Mouse (Mus musculus) midbrain, embryonic 13.5 days (tissue): ENCODE measurements around the gene Afmid. TPM values are rescaled to one million over a fixed set of nuclear protein-coding genes. Genes with fewer than 3 reads are reported as not detected.

ENCODE experiments used
- ATAC-seq: fragments of 200-750 bp; cut with Nextera tagmentation; 2 replicates; pipeline ENCODE4 v1.8.0; 2017; ENCODE audit warnings: mild to moderate bottlenecking, moderate TSS enrichment, moderate library complexity
- H3K27ac ChIP-seq: fragments of 300-500 bp; sonication (generic); 2 replicates; pipeline ENCODE4 v1.5.1; 2015; ENCODE audit warnings: inconsistent platforms, mild to moderate bottlenecking, moderate library complexity
- H3K27me3 ChIP-seq: fragments of 300-500 bp; sonication (generic); 2 replicates; pipeline ENCODE4 v1.6.1; 2015; ENCODE audit warnings: mild to moderate bottlenecking, inconsistent platforms
- H3K36me3 ChIP-seq: fragments of 300-500 bp; sonication (generic); 2 replicates; pipeline ENCODE4 v1.6.1; 2015; ENCODE audit warnings: mild to moderate bottlenecking, inconsistent platforms
- H3K4me1 ChIP-seq: fragments of 300-500 bp; sonication (generic); replicated peaks from 2 replicates; pipeline ENCODE4 v1.6.1; 2015; ENCODE audit warnings: inconsistent platforms
- H3K4me2 ChIP-seq: fragments of 300-500 bp; sonication (generic); replicated peaks from 2 replicates; pipeline ENCODE4 v1.6.1; 2015; ENCODE audit warnings: moderate library complexity, mild to moderate bottlenecking, inconsistent platforms
- H3K4me3 ChIP-seq: fragments of 300-500 bp; sonication (generic); replicated peaks from 2 replicates; pipeline ENCODE4 v1.5.1; 2015; ENCODE audit warnings: mild to moderate bottlenecking, inconsistent platforms
- H3K9ac ChIP-seq: fragments of 300-500 bp; sonication (generic); replicated peaks from 2 replicates; pipeline ENCODE4 v1.6.1; 2015; ENCODE audit warnings: mild to moderate bottlenecking, inconsistent platforms
- H3K9me3 ChIP-seq: fragments of 300-500 bp; sonication (generic); 2 replicates; pipeline ENCODE4 v1.6.1; 2016; ENCODE audit warnings: mild to moderate bottlenecking, inconsistent platforms
- WGBS: fragments of 180-500 bp; shearing (Covaris S2); methylation state at CpG from one replicate; pipeline ENCODE4 v1.1.7; 2015; 5-methylcytosine and 5-hydroxymethylcytosine counted together
- polyA plus RNA-seq: library from polyadenylated mRNA; unstranded; fragments of >200 nt; fragmentation: Nextera tagmentation; extraction: Ambion mirVana; gene quantifications from 2 replicates; pipeline ENCODE4 v1.2.1, GENCODE M21; 2015

The Afmid gene
- polyA plus RNA-seq, 1 experiment from 2014 or later = 4.1 TPM

DNA sequence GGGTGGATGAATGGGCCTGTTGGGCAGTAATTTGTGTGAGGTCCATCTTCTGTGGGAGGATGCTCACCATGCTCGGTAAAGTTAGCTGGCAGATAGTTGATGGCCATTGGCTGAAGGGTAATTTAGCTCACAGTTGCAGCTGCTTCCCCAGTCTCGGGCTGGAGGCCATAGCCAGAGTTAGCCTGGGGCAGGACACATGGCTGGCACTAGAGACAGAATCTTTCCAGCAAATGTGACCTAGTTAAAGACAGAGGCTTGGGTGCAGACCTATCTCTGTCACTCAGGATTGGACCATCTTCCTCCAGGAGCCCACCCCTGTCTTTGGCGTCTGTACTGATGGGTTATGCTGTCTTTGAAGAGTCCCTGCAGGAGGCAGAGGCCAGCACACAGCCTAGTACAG lies 32.7 kb downstream of the Afmid start:
- 63% methylated on average over 3 of the region's 3 CpGs for WGBS
- Histone ChIP-seq H3K27ac (no peak overlapping the region), H3K36me3 (peaks cover 36% of the 10 kb centered on the region), H3K4me1 (peaks cover 14% of the 10 kb centered on the region), H3K27me3 (peaks cover 47% of the 10 kb centered on the region), H3K4me3 (no peak overlapping the region), H3K9me3 (no peaks in the 10 kb centered on the region), H3K9ac (no peak overlapping the region; the same call in 1 of the 2 replicates), H3K4me2 (no peak overlapping the region)
- no peak for ATAC-seq

DNA sequence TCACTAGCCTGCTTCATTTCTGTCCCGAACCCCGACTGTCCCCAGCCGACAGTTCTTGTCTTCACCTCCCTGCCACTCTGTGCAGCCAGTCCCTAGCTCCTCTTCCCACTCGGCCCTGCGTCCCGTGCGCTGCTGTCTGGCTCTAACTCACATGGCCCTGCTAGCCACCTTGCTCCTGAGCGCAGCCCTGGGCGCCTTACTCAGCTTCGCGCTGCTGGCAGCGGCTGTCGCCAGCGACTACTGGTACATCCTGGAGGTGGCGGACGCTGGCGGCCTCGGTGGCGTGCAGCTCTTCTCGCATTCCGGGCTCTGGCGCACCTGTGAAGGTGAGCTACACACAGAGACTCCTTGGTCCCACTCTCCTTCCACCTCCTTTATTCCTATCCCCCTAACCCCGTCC lies 34.9 kb downstream of the Afmid start, which contains the start of gene Tmem235:
TSS of gene Tmem235 (plus strand) at position 152 of the 400 bp plus-strand sequence.
- H3K9ac ChIP-seq = peak within 1 kb of the TSS; percentile 29; the same call in 1 of the 2 replicates
- H3K9me3 ChIP-seq = no peaks in the 10 kb centered on the region
- ATAC-seq = no peak
- H3K36me3 ChIP-seq = peaks cover 20% of the 10 kb centered on the region
- H3K27ac ChIP-seq = no peak within 1 kb of the TSS
- H3K4me1 ChIP-seq = peaks cover 29% of the 10 kb centered on the region
- H3K4me3 ChIP-seq = no peak within 1 kb of the TSS
- peaks cover 54% of the 10 kb centered on the region for H3K27me3 ChIP-seq
- peak within 1 kb of the TSS; percentile 19; the same call in 1 of the 2 replicates for H3K4me2 ChIP-seq
- 5% methylated on average over 23 of the region's 23 CpGs for WGBS

DNA sequence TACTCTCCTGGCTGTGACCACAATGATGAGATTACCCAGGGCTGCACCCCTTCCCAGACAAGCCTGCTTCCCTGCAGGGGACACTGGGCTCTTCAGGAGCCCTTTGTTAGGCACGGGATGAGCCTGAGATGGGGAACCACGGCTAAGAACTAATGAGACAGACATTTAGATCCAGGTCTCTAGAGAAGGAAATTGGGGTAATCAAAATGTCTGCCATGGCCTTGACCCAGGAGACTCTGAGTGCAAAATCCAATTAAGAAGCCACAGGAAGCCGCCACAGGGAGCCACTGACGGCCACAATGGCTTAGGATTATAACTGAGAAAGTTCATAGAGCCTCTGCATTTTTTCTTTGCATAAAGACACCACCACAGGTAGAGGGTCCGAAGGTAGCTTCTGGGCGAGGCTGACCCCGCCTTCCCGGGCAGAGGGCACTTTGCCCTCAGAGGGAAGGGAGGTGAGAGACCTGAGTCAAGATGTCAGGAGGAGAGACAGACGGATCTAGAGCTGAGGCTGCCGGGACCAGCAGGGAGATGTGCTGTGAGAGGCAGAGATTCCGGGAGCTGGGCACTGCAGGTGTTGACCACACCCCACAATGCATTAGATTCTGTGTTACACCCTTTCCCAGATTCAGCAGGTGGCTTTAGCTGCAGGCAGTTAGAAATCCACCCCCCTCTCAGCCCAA lies 37.6 kb downstream of the Afmid start:
- no peak overlapping the region for H3K4me3 ChIP-seq
- H3K27me3 ChIP-seq = peaks cover 54% of the 10 kb centered on the region
- 0 out of 2 replicates have a peak overlapping the region, but pooled peaks have one; percentile 3 for H3K9ac ChIP-seq
- ATAC-seq = no peak
- no peaks in the 10 kb centered on the region for H3K9me3 ChIP-seq
- no peaks in the 10 kb centered on the region for H3K36me3 ChIP-seq
- 23% methylated on average over 11 of the region's 11 CpGs for WGBS
- peaks cover 47% of the 10 kb centered on the region for H3K4me1 ChIP-seq
- no peak overlapping the region for H3K4me2 ChIP-seq
- no peak overlapping the region for H3K27ac ChIP-seq

DNA sequence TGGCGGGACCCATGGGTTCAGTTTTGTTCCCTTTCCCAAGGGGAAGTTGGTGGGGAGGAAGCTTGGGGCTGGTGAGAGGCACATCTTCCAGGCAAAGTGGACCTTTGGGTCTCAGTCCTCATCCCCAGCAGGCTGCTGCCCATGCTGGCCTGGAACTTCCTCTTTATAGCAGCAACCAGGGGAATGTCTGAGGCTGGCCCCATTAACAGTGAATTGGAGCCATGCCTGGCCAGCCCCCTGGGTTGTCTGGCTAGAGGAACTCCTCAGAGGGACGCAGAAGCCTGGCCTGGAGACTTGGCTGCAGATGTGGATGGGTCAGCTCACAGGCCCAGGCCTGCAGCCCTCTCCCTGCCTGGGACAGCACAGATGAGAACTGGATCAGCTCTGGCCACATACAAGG lies 39.1 kb downstream of the Afmid start:
- Histone ChIP-seq H3K36me3 (no peaks in the 10 kb centered on the region), H3K27me3 (peaks cover 41% of the 10 kb centered on the region), H3K4me1 (peaks cover 47% of the 10 kb centered on the region), H3K4me2 (no peak overlapping the region), H3K4me3 (no peak overlapping the region), H3K27ac (no peak overlapping the region), H3K9me3 (no peaks in the 10 kb centered on the region), H3K9ac (no peak overlapping the region)
- 78% methylated on average over 2 of the region's 2 CpGs for WGBS
- ATAC-seq = no peak

DNA sequence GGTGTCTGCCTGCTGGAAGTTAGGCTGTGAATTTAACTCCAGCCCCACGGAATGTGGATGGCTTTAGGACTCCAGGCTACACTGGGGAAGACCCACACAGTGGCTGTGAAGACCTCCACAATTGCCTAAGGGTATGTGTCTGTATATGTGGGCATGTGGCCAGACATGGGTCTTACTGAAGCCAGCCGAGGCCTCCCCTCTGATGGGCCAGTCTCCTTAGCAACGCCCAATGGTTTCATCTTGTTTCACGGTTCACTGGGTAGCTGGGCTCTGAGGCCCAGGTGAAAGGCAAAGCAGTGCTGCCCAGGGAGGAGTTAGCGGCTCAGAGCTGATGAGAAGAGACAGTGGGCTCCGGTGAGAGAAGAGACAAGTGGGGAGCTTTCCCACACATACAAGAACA lies 40.3 kb downstream of the Afmid start:
- Histone ChIP-seq H3K9me3 (no peaks in the 10 kb centered on the region), H3K9ac (peak overlapping the region; percentile 34), H3K4me3 (no peak overlapping the region), H3K4me1 (peaks cover 45% of the 10 kb centered on the region), H3K36me3 (no peaks in the 10 kb centered on the region), H3K27me3 (peaks cover 29% of the 10 kb centered on the region), H3K27ac (peak overlapping the region; percentile 67), H3K4me2 (0 out of 2 replicates have a peak overlapping the region, but pooled peaks have one; percentile 6)
- WGBS = 11% methylated on average over 6 of the region's 6 CpGs
- ATAC-seq = peak; percentile 43

DNA sequence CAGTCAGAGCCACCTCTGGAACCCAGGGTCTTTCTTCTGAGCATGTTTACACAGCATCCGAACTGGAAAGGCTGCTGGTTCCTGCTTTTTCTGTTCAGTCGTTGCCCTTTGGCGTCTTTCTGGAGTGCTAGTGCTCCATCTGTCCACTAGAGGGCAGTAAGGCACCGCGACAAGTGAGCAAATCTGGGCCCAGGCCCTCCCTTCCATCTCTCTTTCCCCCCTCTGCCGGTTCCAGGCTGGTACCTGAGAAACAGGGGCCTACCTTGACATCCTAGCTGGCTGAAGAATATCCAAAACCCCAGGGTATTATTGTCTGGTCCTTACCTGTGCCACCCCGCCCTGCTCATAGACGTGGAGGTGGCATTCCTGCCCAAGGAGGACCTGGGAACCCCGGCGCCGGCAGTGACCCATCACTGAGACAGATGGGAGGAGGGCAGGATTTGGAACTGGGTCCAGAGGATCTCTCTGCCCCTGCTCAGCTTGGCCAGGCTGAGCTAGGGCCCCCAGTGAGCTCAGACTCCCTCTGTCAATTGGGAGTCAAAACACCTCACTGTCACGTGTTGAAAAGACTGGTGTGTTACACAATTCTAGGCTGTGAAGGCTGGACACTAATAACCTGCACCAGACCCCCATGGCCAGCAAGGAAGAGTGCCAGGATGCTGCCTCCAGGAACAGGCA lies 45.1 kb downstream of the Afmid start:
- H3K9me3 ChIP-seq = no peaks in the 10 kb centered on the region
- ATAC-seq = peak; percentile 15; the same call in 1 of the 2 replicates
- H3K4me2 ChIP-seq = no peak overlapping the region
- H3K27me3 ChIP-seq = peaks cover 10% of the 10 kb centered on the region; the same call in 1 of the 2 replicates
- H3K9ac ChIP-seq = no peak overlapping the region; the same call in 1 of the 2 replicates
- no peaks in the 10 kb centered on the region for H3K36me3 ChIP-seq
- WGBS = 36% methylated on average over 12 of the region's 12 CpGs
- no peak overlapping the region for H3K4me3 ChIP-seq
- H3K4me1 ChIP-seq = peaks cover 42% of the 10 kb centered on the region
- H3K27ac ChIP-seq = no peak overlapping the region

DNA sequence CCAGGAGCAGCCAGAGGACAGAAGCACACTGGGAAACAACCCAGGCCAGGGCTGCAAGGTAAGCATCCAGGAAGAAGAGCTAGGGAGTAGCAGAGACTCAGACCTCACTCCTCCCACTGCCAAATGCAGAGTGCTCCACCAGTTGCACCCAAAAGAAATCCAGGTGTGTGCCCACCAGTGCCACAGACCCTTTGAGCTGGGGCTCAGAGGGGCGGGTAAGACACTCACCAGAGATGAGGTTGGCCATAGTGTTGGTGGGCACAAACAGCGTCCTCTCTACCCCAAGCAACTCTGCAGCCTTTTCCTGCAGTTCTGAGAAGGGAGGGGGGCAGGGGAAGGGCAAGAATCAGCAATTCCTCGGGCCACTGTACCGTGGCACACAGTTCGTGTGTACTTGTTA lies 45.7 kb downstream of the Afmid start:
- no peaks in the 10 kb centered on the region for H3K9me3 ChIP-seq
- peaks cover 38% of the 10 kb centered on the region for H3K4me1 ChIP-seq
- peaks cover 10% of the 10 kb centered on the region; the same call in 1 of the 2 replicates for H3K27me3 ChIP-seq
- H3K36me3 ChIP-seq = no peaks in the 10 kb centered on the region
- no peak for ATAC-seq
- H3K27ac ChIP-seq = no peak overlapping the region
- no peak overlapping the region for H3K4me3 ChIP-seq
- no peak overlapping the region; the same call in 1 of the 2 replicates for H3K9ac ChIP-seq
- 71% methylated on average over 5 of the region's 5 CpGs for WGBS
- H3K4me2 ChIP-seq = no peak overlapping the region

DNA sequence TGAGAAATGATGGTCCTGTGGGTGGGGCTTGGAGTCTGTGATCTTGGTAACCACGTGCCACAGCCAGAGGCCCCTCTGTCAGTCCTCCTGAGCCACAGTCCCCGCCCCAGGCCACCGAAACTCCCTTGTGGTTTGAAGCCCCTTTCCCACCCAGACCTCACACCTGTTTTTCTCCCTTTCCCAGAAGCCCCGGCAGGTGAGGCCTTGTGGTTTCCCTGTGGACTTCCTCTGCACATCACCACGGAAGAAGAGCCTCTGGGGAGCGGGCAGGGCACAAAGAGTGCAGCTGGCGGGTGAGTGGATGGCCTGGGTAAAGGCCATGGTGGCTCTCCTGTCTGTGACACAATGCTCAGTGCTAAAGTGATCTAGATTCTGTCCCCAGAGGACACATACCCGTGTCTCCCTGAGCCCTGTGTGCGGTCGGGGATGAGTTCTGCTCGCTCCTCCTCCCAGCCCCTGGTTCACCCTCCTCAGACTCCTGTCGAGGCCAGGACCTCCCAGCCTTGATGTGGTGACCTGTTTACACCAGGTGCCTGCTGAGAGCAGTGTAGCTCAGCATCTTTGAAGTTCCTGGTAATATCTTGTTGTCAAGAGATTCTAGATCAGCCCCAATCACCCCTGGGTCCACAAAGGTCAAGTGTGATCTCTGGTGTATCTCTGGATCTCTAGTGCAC lies 46.3 kb downstream of the Afmid start:
- Histone ChIP-seq H3K36me3 (no peaks in the 10 kb centered on the region), H3K27me3 (peaks cover 10% of the 10 kb centered on the region; the same call in 1 of the 2 replicates), H3K4me3 (0 out of 2 replicates have a peak overlapping the region, but pooled peaks have one; percentile 72), H3K9me3 (no peaks in the 10 kb centered on the region), H3K9ac (no peak overlapping the region), H3K27ac (no peak overlapping the region), H3K4me1 (peaks cover 32% of the 10 kb centered on the region), H3K4me2 (peak overlapping the region; percentile 91; the same call in 1 of the 2 replicates)
- ATAC-seq = no peak
- WGBS = 68% methylated on average over 12 of the region's 12 CpGs

DNA sequence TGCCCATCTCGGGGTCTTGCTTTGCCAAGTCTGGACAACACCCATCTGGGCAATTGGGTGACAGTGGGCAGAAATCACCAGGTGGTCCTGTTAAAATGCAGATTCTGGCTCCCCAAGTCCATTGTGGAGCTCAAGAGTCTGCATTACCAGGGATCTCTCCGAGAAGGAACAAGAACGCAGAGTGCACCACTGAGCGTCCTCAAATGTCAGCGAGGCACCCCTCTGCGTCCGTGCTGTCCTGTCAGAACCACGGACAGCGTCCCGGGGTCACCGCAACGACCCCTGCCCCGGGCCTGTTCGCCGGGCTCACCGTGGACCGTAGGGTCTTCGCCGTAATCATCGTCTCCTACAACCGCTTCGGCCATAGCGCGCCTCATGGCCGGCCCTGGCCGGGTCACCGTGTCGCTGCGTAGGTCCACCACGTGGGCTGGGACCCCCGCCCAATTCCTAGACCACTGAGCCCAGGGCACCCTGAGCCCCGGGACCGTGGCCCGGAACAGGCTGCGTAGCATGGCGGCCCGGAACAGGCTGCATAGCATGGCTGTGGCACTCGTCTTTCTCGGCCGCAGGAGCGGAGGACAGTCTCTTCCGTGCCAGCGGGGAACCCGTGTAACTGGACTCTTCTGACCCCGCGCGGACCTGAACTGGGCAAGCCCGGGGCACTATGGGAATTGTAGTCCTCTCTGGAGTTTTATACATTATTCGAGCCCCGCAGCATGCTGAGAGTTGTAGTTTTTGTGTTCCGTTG lies 47.3 kb downstream of the Afmid start, which contains the start of gene Tha1:
TSS of gene Tha1 (minus strand) at position 621 of the 748 bp plus-strand sequence.
- ATAC-seq = peak; percentile 79
- Histone ChIP-seq H3K4me2 (peak within 1 kb of the TSS; percentile 91), H3K36me3 (no peaks in the 10 kb centered on the region), H3K27me3 (peaks cover 10% of the 10 kb centered on the region; the same call in 1 of the 2 replicates), H3K27ac (no peak within 1 kb of the TSS), H3K9ac (peak within 1 kb of the TSS; percentile 82), H3K4me1 (peaks cover 30% of the 10 kb centered on the region), H3K9me3 (no peaks in the 10 kb centered on the region), H3K4me3 (peak within 1 kb of the TSS; percentile 72)
- 2% methylated on average over 51 of the region's 51 CpGs for WGBS

DNA sequence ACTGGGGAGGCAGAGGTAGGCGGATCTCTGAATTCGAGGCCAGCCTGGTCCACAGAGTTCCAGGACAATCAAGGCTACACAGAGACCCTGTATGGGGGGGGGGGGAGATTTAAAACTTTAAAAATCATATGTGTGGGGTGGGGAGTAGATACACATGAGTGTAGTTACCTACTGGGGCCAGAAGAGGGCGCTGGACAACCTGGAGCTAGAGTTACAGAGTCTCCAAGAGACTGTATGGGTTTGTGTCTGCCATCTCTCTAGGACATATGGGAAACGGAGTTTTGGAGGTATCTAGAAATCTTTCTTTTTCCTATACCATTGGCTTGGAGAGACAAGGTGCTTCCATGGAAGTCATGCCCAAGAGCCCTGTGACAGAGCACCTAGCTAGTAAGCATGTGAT lies 48.7 kb downstream of the Afmid start:
- H3K9ac ChIP-seq = no peak overlapping the region
- H3K4me2 ChIP-seq = no peak overlapping the region
- WGBS = 50% methylated on average over 4 of the region's 4 CpGs
- no peaks in the 10 kb centered on the region for H3K9me3 ChIP-seq
- ATAC-seq = no peak
- H3K4me3 ChIP-seq = no peak overlapping the region
- no peaks in the 10 kb centered on the region for H3K36me3 ChIP-seq
- peaks cover 44% of the 10 kb centered on the region for H3K4me1 ChIP-seq
- H3K27ac ChIP-seq = no peak overlapping the region
- peaks cover 10% of the 10 kb centered on the region; the same call in 1 of the 2 replicates for H3K27me3 ChIP-seq

DNA sequence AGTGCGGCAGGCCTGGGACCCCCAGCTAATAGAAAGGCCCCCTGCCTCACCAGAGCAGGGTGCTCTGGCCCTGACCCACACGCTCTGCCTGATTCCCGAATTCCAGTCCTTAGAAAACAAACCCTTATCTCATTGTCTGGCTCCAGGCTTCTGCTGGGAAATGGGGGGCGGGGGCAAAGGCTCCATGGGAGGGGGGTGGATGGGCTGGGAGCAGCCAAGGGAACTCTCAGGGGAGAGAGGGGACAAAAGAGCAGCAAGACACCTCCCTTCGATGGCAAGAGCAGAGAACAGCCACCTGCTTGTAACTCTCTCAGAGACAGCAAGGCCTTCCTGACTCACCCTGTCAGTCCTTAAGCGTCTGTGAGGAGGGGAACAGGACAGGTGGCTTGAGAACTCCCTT lies 50.0 kb downstream of the Afmid start:
- Histone ChIP-seq H3K9me3 (no peaks in the 10 kb centered on the region), H3K27me3 (peaks cover 10% of the 10 kb centered on the region; the same call in 1 of the 2 replicates), H3K4me2 (no peak overlapping the region), H3K27ac (no peak overlapping the region), H3K4me3 (no peak overlapping the region), H3K9ac (no peak overlapping the region), H3K36me3 (no peaks in the 10 kb centered on the region), H3K4me1 (peaks cover 42% of the 10 kb centered on the region)
- ATAC-seq = no peak
- WGBS = 18% methylated on average over 6 of the region's 6 CpGs
